Mouse (Mus musculus): ENCODE results near the gene Tert.

Tert gene

DNA sequence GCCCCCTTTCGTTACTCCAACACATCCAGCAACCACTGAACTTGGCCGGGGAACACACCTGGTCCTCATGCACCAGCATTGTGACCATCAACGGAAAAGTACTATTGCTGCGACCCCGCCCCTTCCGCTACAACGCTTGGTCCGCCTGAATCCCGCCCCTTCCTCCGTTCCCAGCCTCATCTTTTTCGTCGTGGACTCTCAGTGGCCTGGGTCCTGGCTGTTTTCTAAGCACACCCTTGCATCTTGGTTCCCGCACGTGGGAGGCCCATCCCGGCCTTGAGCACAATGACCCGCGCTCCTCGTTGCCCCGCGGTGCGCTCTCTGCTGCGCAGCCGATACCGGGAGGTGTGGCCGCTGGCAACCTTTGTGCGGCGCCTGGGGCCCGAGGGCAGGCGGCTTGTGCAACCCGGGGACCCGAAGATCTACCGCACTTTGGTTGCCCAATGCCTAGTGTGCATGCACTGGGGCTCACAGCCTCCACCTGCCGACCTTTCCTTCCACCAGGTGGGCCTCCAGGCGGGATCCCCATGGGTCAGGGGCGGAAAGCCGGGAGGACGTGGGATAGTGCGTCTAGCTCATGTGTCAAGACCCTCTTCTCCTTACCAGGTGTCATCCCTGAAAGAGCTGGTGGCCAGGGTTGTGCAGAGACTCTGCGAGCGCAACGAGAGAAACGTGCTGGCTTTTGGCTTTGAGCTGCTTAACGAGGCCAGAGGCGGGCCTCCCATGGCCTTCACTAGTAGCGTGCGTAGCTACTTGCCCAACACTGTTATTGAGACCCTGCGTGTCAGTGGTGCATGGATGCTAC, at the start of gene Tert:
Gene Tert, plus strand, starts transcription at position 167 of the 805 bp plus-strand sequence.
- DNase-seq (ENCODE audit: low read depth) = peak; percentile 63

DNA sequence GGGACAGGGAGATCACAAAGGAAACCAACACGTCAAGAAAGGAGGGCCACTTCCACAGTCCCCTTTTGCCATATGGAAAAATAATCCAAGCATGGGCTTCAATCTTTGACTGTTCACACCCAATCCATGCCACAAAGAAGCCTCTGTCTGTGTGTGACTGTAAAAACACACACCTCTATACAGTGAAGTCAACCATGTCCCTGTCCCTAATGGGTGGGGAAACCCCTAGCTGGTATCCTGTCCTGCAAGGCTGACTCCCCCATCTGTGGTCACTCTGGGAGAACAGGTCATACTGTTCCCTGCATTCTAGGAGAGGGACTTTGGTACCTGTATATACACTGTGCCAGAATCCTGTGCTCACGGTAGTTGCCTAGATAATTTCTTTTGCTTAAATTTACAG, 49.4 kb upstream of the Tert start:
- no peak for DNase-seq (ENCODE audit: low read depth)

DNA sequence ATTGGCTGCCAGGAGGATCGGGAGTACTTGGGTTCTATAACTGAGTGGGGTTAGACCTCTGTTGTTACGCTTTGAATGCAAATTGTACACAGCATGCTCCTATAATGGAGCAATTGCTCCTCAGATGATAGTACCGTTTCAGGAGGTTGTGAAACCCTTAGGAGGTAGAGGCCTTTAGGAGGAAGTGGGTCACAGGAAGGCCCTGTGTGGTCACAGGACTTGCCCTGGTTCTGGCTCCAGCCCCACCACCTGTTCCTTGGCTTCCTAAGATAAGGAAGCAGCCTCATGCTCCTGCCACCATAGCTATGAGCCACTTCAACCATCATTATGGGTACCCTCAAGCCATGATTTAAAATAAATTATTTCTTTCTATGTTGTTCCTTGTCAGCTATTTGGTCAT, 35.2 kb upstream of the Tert start:
- DNase-seq (ENCODE audit: low read depth) = no peak

DNA sequence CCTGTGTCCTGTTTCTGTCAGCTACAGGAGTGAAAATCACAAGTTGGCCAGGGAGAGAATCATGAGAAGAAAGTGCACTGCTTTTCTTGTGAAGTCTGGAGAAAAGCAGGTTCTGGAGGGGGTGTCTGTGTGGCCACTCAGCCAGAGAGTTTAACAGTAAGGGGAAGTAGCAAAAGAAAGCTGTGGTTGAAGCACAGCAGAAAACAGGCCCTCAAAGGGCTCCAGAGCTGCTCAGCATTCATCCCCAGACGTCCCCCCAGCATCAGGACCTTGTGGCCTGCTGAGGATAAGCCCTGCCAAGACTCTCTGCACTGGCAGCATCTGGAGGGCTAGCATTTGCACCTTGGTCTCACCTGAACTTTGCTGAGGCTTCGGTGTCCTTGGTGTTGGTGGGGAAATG, 34.2 kb upstream of the Tert start:
- DNase-seq (ENCODE audit: low read depth) = no peak

DNA sequence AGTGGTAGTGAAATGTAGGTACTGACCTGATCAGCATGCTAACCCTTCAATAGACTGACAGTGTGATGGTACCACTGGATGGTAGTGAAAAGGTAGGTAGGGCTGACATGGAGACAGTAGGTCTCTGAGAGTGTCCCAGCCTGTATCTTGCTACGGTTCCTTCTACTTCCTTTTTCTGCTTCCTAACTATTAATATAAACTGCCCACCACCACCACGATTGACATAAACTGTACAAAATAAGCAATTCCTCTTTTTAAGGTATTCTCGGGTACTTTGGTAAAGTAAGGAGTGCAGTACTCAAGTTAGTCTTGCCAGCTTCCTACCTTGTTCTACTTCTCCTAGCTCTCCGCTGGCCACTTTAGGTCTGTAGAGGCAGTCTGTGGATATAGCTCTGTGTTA, 30.4 kb upstream of the Tert start:
- DNase-seq (ENCODE audit: low read depth) = no peak

DNA sequence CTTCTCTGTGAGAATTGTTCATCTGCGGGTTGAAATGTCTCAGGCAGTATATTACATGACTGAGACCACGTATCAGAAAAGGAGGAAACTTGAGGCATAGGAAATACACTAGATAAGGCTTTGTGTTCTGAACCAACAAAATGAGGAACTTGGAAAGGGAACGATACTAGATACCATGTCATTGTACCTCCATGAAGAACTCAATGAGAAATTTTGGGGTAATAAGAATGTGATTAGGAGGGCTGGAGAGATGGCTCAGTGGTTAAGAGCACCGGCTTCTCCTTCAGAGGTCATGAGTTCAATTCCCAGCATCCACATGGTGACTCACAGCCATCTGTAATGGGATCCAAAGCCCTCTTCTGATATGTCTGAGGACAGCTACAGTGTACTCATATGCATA, 26.5 kb upstream of the Tert start:
- DNase-seq (ENCODE audit: low read depth) = no peak

DNA sequence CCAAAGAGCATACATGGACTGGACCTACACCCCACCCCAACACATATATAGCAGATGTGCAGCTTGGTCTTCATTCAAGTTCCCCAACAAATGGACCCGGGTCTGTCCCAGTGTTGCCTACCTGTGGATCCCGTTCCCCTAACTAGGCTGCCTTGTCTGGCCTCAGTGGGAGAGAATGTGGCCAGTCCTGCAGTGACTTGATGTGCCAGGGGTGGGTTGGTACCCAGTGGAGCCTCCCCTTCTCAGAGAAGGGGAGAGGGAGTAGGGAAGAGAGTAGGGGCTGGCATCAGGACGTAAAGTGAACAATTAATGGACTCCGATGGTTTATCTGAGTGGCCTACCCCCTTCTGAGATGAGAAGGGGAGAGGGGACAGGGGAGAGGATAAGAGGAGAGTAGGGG, 23.7 kb upstream of the Tert start:
- DNase-seq (ENCODE audit: low read depth) = peak; percentile 2

DNA sequence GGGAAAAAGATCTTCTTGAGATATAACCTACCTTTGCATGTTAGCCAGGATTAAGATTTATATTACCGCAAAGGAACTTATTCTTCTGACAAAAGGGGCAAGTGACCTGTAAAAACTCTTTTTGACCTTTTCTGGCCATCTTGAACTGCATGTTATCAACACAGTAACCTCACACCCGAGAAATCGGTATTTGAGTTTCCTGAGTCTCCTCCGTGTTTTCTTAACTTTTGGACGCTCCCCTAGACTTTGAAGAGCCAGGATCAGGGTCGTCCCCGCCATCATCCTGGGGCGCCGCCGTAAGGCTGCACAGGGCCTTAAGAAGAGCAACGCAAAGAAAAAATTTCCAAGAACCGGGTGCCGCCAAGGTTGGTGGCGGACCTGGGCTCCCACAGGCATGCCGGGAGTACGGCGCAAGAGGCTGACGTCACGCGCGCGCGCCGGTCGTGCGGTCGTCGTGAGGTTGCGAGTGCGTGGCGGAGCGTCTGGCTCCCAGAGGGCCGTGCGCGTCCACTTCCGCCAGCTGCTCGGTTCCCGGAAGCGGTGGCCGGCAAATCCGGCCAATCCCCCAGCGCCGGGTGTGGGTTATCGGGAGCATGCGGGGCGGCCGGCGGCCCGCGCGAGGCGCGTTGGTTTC, 23.1 kb upstream of the Tert start, which contains the start of gene Clptm1l:
Gene Clptm1l, plus strand, starts transcription at position 485 of the 634 bp plus-strand sequence.
- DNase-seq (ENCODE audit: low read depth) = peak; percentile 96

DNA sequence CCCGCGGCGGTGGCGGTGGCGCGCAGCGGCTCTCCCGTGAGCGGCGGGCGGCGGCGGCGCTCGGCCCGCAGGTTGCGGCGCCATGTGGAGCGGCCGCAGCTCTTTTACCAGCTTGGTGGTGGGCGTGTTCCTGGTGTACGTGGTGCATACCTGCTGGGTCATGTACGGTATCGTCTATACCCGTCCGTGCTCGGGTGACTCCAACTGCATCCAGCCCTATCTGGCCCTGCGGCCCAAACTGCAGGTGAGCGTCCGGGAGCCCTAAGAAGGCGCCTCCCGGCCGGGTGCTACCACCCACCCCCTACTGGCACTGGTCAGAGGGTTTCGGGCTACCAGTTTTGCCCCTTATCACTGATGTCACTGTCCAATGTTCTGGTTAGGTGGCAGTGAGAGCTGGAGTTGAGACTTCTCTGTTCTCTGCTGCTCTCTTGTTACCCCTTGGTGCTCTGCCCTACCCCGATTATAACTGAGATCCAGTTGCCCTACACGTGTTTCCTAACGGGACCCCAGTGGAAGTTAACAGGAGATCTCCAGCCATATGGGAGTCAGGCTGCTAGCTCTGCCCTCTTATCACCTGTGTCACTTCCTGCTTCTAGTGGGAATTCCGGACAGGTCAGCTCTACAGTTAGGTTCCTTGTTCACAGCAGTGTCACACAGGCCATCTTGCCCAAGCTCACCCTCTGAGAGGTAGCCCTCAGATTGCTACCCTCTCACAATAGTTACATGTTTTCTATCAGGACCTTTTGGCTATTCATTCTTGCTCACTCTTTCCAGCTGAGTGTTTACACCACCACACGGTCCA, 22.4 kb upstream of the Tert start:
- DNase-seq (ENCODE audit: low read depth) = no peak

DNA sequence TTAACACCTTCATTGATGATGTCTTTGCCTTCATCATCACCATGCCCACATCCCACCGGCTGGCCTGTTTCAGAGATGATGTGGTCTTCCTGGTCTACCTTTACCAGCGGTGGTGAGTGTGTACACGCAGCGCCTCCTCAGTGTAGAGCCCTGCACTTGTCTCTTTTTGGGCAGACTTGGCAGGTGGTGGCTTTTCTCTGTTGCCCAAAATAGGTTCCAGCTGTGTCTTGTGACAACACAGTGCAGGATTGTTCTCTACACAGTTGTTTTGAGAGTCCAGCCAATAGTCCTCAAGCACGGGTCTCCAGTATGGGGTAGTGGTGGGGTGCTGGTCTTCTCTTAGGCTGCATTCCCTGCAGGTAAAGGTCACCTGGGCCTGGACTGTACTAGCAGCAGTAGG, 8.3 kb upstream of the Tert start:
- DNase-seq (ENCODE audit: low read depth) = no peak

DNA sequence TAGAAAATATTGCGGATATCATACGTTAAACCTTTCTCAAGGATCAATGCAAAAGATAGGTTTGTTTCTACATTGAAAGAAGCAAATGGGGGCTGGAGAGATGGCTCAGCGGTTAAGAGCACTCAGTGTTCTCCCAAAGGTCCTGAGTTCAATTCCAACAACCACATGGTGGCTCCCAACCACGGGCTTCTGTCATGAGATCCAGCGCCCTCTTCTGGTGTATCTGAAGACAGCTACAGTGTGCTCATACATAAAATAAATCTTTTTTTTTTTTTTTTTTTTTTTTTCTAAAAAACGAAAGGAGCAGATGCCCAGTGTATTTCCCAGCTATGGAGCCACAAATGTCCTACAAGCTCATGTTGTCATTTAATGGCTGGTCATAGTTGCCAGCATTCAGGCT, 6.1 kb upstream of the Tert start:
- DNase-seq (ENCODE audit: low read depth) = peak; percentile 55

DNA sequence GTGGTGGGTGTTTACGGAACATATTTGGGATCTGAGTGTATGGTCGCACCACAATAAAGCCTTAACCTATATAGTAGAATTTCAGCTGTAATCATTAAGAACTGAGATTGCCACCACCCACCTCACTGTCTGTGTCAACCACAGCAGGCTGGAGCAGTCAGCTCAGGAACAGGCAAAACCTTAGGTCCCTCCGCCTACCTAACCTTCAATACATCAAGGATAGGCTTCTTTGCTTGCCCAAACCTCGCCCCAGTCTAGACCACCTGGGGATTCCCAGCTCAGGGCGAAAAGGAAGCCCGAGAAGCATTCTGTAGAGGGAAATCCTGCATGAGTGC, 334 bp upstream of the Tert start:
- DNase-seq (ENCODE audit: low read depth) = no peak

DNA sequence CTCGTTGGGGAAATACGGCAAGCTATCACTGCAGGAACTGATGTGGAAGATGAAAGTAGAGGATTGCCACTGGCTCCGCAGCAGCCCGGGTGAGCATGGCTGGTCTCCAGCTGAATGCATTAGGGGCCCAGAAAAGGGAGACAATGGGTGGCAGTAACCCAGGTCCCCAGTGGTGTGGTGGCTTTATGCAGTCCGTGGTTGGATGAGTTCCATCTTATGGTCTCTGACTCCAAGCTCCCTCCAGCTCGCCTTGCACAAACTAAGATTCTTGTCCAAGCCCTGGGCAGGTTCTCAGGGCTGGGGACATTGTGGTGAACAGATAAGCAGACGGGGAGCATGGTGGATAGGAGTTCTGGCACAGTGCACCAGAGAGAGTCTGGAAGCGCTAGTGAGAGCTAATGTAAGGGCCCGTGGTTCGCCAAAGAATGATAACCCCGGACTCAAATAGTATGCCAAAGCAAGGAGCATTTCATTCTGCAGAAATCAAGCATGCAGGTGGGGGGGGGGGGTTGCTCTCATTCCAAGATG, 1.9 kb downstream of the Tert start:
- no peak for DNase-seq (ENCODE audit: low read depth)

DNA sequence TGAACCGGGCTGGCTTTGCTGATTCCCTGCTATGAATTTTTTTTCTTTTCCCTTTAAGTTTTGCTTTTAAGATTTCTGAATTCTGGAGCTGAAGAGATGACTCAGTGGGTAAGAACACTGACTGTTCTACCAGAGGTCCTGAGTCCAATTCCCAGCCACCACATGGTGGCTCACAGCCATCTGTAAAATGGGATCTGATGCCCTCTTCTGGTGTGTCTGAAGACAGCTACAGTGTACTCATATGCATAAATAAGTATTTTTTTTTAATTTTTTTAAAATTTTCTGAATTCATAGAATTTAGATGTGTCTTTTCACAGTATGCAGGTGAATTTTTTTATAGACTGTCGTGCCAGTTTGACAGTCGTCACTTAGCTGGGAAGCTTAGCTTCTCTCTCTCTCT, 5.1 kb downstream of the Tert start:
- DNase-seq (ENCODE audit: low read depth) = peak; percentile 48

DNA sequence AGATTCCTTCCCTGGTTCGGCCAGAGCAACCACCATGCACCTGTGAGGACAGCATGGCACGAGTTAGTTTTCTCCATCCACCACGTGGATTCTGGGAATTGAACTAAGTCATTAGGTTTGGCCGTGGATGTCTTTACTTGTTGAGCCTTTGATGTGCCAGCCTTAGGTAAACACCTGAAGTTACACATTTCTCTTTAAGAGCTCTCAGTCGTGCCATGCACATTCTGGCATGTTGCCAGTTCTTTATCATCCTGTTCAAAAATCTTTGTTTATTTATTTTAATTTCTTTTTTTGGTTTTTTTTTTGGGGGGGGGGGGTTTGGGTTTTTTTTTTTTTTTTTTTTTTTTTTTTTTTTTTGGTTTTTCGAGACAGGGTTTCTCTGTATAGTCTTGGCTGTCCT, 11.1 kb downstream of the Tert start:
- peak; percentile 5 for DNase-seq (ENCODE audit: low read depth)

DNA sequence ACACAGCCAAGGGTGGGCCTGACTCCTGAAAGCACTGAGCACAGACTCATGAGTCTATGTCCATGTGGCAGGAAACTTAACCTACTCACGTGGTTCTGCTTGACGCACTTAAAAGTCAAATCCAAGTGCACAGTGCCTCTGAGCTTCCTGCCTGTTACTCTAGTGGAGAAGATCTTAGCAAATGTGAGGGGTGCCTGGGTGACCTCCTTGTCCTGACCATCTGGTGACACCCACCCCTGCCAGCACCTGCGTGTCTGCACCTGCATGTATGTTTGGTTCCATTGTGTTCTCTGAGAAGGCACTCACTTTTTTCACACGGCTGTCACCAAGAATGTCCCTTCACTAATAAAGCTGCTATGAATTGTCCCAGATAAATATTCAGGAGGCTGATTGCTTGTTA, 14.6 kb downstream of the Tert start:
- no peak for DNase-seq (ENCODE audit: low read depth)

DNA sequence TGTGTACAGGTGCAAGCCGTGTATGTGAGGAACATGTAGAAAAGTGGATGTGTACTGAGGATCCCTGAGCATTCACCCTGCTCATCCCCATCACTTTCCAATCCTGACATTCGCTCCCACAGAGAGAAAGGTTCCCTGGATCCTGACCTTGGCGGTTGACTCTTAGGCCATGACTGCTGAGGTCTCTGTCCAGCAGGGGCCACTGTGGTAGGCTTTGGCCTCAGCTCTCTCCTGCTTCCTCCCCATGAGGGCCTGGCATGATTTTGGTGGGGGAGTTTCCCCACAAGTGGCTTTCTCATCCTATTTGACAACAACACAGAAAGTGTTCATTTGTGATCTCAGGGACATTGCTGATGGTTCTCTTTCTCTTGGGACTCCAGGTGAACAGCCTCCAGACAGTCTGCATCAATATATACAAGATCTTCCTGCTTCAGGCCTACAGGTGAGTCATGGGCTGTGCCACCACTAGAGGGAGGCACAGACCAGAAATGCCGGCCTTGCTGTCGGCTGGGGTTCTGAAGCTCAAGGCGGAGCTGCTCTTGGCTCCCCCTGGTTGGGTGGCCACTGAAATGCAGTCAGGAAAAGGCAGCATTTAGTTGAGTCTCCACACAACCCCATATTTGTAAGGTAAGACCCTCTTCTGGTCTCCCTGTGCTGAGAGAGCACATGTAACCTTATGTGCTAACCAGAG, 19.8 kb downstream of the Tert start:
- peak; percentile 78 for DNase-seq (ENCODE audit: low read depth)

DNA sequence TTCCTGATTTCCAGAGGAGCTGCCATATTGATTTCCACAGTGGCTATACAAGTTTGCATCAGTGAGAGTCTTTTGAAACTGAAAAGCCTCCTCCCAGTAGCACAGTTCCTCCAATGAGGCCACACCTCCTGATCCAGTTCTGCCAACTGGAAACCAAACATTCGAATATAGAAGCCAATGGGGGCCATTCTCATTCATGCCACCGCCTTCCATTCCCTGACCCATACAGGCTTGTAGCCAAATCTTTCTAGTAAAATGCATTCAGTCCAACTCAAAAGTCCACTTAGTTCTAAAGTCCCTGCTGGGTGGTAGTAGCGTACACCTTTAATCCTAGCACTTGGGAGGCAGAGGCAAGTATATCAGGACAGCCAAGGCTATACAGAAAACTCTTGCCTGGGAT, 26.6 kb downstream of the Tert start:
- DNase-seq (ENCODE audit: low read depth) = no peak

DNA sequence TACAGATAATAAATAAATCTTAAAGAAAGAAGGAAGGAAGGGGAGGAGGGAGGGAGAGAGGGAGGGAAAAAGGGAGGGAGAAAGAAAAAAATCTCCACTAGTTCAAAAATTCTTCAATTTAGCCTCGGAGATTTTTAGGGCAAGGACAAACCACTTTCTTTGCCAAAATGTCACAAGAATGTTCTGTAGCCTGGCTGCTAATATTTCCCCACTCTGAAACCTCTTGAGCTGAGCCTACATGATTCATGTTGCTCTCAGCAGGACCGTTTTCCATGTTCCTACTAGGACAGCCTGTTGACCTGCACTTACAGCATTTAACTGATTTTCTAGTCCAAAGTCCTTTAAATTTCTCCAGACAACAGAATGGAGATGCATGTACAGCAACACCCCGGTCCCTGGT, 28.3 kb downstream of the Tert start:
- no peak for DNase-seq (ENCODE audit: low read depth)

DNA sequence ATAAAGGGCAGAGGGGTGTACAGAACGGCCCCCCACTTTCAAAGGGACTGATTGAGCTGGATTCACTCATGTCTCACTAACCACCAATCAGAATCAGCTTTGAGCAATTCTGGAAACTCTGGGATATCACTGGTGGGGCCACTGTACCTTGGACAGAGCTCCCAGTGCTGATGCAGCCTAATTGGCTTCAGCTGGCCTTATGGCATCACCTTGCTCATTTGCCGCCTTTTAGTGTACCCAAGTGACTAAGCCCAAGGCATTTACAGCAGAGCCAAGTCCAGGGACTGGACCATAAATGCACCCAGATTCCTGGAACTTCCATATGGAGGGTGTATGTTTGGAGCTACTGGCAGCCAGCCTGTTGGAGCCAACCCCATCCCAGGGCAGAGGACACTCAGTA, 32.2 kb downstream of the Tert start:
- peak; percentile 16 for DNase-seq (ENCODE audit: low read depth)

DNA sequence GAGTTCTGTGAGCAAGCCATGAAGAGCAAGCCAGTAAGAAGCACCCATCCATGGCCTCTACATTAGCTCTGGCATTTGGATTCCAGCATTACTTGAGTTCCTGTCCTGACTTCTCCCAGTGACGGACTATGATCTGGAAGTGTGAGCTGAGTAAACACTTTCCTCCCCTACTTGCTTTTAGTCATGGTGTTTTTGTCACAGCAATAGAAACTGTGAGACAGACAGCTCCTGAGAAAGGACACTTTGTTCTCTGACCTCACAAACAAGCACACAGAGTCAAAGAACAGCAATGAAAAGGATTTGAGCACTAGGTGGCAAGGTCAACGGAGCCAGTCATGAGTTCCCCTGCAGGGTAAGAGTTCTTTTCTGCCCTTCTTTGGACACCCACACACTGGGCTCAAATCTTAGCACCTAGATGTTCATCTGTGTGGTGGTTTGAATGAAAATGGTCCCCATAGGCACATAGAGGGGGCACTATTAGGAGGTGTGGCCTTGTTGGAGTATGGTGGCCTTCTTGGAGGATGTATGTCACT, 33.5 kb downstream of the Tert start:
- DNase-seq (ENCODE audit: low read depth) = no peak

DNA sequence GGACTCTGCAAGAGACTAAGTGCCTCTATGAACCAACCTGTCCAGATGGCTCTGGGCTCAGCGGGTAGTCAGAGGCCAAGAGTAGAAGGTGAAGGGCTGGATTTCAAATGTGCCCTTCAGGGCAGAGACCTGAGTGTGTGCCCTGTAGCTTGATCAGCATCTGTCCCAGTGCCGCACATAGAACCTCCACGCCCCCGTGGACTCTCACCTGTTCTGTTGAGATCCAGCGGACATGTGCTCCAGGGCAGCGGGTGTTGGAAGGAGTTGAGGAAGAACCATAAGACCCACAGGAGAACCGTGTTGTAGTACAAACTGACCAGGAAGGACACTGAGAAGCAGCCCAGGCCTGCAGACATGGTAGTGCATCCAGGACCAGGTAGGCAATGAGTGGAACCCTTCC, 48.5 kb downstream of the Tert start:
- no peak for DNase-seq (ENCODE audit: low read depth)

Measured in NIH3T3 (cell line).